Mouse (Mus musculus): Measurements from ENCODE around the gene Ly6g5c.

DNA sequence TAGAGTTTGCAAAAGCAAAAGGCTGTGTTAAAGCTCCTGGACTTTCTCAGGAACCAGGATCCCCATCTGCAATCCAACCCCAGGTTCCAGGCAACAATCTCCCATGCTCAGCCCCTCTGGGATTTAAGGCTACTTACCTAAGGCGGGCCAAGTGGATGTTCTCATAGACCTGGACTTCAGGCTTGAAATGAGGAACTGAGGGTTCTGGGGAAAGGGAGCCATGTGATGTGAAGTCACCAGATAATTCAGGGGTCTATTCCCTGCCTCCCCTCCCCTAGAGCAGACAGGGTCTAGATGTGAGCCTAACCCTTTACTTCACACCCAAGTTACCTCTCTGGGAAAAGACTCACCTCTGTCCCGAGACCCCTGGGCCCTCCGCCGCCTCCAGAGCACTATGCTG is 27.4 kb upstream of the Ly6g5c start:
- no peak for TF ChIP-seq CTCF (IDR thresholded peaks at IDR 0.05)
- no peak for TF ChIP-seq EP300 (IDR thresholded peaks at IDR 0.05; ENCODE audit: insufficient read depth, low read depth, low read length)
- no peak for TF ChIP-seq POLR2A (IDR thresholded peaks at IDR 0.05; ENCODE audit: insufficient read depth, low read depth, low read length)

Data from heart, adult 2 months (tissue).